Mouse (Mus musculus) hindbrain, embryonic 15.5 days (tissue): ENCODE data around the gene Glrx2. TPM values are rescaled to one million over a fixed set of nuclear protein-coding genes. Genes with fewer than 3 reads are reported as not detected.

Source experiments
- ATAC-seq: fragments of 200-750 bp; cut with Nextera tagmentation; 2 replicates; pipeline ENCODE4 v1.8.0; 2017; ENCODE audit warnings: low read depth, moderate number of reproducible peaks, moderate TSS enrichment; ENCODE audit not compliant: low FRiP score
- H3K27ac ChIP-seq: fragments of 300-500 bp; sonication (generic); replicated peaks from 2 replicates; pipeline ENCODE4 v1.5.1; 2015; ENCODE audit warnings: mild to moderate bottlenecking, inconsistent platforms
- H3K27me3 ChIP-seq: fragments of 300-500 bp; sonication (generic); 2 replicates; pipeline ENCODE4 v1.6.1; 2015; ENCODE audit warnings: control low read depth, inconsistent platforms
- H3K36me3 ChIP-seq: fragments of 300-500 bp; sonication (generic); 2 replicates; pipeline ENCODE4 v1.6.1; 2015; ENCODE audit warnings: control low read depth, inconsistent platforms
- H3K4me1 ChIP-seq: fragments of 300-500 bp; sonication (generic); replicated peaks from 2 replicates; pipeline ENCODE4 v1.6.1; 2015; ENCODE audit warnings: control low read depth, inconsistent platforms
- H3K4me2 ChIP-seq: fragments of 300-500 bp; sonication (generic); 2 replicates; pipeline ENCODE4 v1.6.1; 2015; ENCODE audit warnings: moderate library complexity, mild to moderate bottlenecking, inconsistent platforms
- H3K4me3 ChIP-seq: fragments of 300-500 bp; sonication (generic); 2 replicates; pipeline ENCODE4 v1.5.1; 2015; ENCODE audit warnings: mild to moderate bottlenecking, inconsistent platforms
- H3K9ac ChIP-seq: fragments of 300-500 bp; sonication (generic); 2 replicates; pipeline ENCODE4 v1.6.1; 2015; ENCODE audit warnings: inconsistent platforms
- H3K9me3 ChIP-seq: fragments of 300-500 bp; sonication (generic); 2 replicates; pipeline ENCODE4 v1.6.1; 2016; ENCODE audit warnings: control low read depth, inconsistent platforms
- WGBS: fragments of 180-500 bp; shearing (Covaris S2); methylation state at CpG from one replicate; pipeline ENCODE4 v1.1.7; 2015; 5-methylcytosine and 5-hydroxymethylcytosine counted together
- polyA plus RNA-seq: library from polyadenylated mRNA; unstranded; fragments of >200 nt; fragmentation: Nextera tagmentation; extraction: Ambion mirVana; gene quantifications from 2 replicates; pipeline ENCODE4 v1.2.1, GENCODE M21; 2015

Gene Glrx2
- polyA plus RNA-seq, 1 experiment from 2014 or later = 118 TPM

- H3K27ac ChIP-seq = no peak overlapping the region
- no peaks in the 10 kb centered on the region for H3K36me3 ChIP-seq
- no peak overlapping the region for H3K4me2 ChIP-seq
- H3K9ac ChIP-seq = no peak overlapping the region
- WGBS = 81% methylated on average over 9 of the region's 9 CpGs
- no peak overlapping the region for H3K4me3 ChIP-seq
- no peaks in the 10 kb centered on the region for H3K27me3 ChIP-seq
- no peaks in the 10 kb centered on the region for H3K4me1 ChIP-seq
- ATAC-seq = no peak
- H3K9me3 ChIP-seq = no peaks in the 10 kb centered on the region
Measured at GRCm38 (mm10) chr1:143727701-143728445, 11.7 kb downstream of the Glrx2 start.

GRCm38 (mm10) chr1:143730899-143731298 is 14.8 kb downstream of the Glrx2 start:
- WGBS = 72% methylated on average over 2 of the region's 2 CpGs
- Histone ChIP-seq H3K4me2 (no peak overlapping the region), H3K36me3 (no peaks in the 10 kb centered on the region), H3K4me3 (no peak overlapping the region), H3K27ac (no peak overlapping the region), H3K9me3 (no peaks in the 10 kb centered on the region), H3K4me1 (no peaks in the 10 kb centered on the region), H3K27me3 (no peaks in the 10 kb centered on the region), H3K9ac (no peak overlapping the region)
- no peak for ATAC-seq

GRCm38 (mm10) chr1:143731691-143732090 is 15.6 kb downstream of the Glrx2 start:
- Histone ChIP-seq H3K9me3 (no peaks in the 10 kb centered on the region), H3K27ac (no peak overlapping the region), H3K9ac (no peak overlapping the region), H3K27me3 (no peaks in the 10 kb centered on the region), H3K4me2 (no peak overlapping the region), H3K4me3 (no peak overlapping the region), H3K36me3 (no peaks in the 10 kb centered on the region), H3K4me1 (no peaks in the 10 kb centered on the region)
- 30% methylated on average over 4 of the region's 4 CpGs for WGBS
- ATAC-seq = no peak

- no peak overlapping the region for H3K4me3 ChIP-seq
- H3K4me2 ChIP-seq = no peak overlapping the region
- H3K27ac ChIP-seq = no peak overlapping the region
- 76% methylated on average over 5 of the region's 5 CpGs for WGBS
- H3K27me3 ChIP-seq = no peaks in the 10 kb centered on the region
- no peaks in the 10 kb centered on the region for H3K36me3 ChIP-seq
- no peak for ATAC-seq
- no peak overlapping the region for H3K9ac ChIP-seq
- no peaks in the 10 kb centered on the region for H3K9me3 ChIP-seq
- H3K4me1 ChIP-seq = no peaks in the 10 kb centered on the region
Measured at GRCm38 (mm10) chr1:143733914-143734410, 17.8 kb downstream of the Glrx2 start.

GRCm38 (mm10) chr1:143738811-143739210 is 22.7 kb downstream of the Glrx2 start:
- WGBS = 22% methylated on average over 11 of the region's 11 CpGs
- Histone ChIP-seq H3K4me3 (peak overlapping the region; percentile 75), H3K4me2 (peak overlapping the region; percentile 63), H3K9me3 (no peaks in the 10 kb centered on the region), H3K9ac (peak overlapping the region; percentile 82), H3K4me1 (peaks cover 12% of the 10 kb centered on the region), H3K27ac (peak overlapping the region; percentile 93), H3K36me3 (peaks cover 6% of the 10 kb centered on the region), H3K27me3 (no peaks in the 10 kb centered on the region)
- peak; percentile 20 for ATAC-seq

- Histone ChIP-seq H3K27me3 (no peaks in the 10 kb centered on the region), H3K9me3 (no peaks in the 10 kb centered on the region), H3K36me3 (peaks cover 10% of the 10 kb centered on the region), H3K9ac (peak overlapping the region; percentile 82), H3K4me1 (peaks cover 12% of the 10 kb centered on the region), H3K27ac (peak overlapping the region; percentile 93), H3K4me2 (peak overlapping the region; percentile 63), H3K4me3 (peak overlapping the region; percentile 75)
- WGBS = 1% methylated on average over 51 of the region's 71 CpGs
- ATAC-seq = peak; percentile 95
Measured at GRCm38 (mm10) chr1:143739361-143740350, 23.5 kb downstream of the Glrx2 start.

- peak overlapping the region; percentile 75; the same call in 1 of the 2 replicates for H3K4me3 ChIP-seq
Measured at GRCm38 (mm10) chr1:143740581-143740980, 24.4 kb downstream of the Glrx2 start.

GRCm38 (mm10) chr1:143741331-143741730 is 25.2 kb downstream of the Glrx2 start:
- H3K36me3 ChIP-seq = peaks cover 23% of the 10 kb centered on the region
- H3K4me1 ChIP-seq = peaks cover 12% of the 10 kb centered on the region
- WGBS = 88% methylated on average over 5 of the region's 5 CpGs
- H3K9ac ChIP-seq = no peak overlapping the region
- H3K27ac ChIP-seq = no peak overlapping the region
- no peak overlapping the region for H3K4me3 ChIP-seq
- H3K4me2 ChIP-seq = no peak overlapping the region
- H3K9me3 ChIP-seq = no peaks in the 10 kb centered on the region
- H3K27me3 ChIP-seq = no peaks in the 10 kb centered on the region
- ATAC-seq = no peak

More at GRCm38 (mm10) chr1:143740581-143740980, 24.4 kb downstream of the Glrx2 start:
- peaks cover 17% of the 10 kb centered on the region for H3K36me3 ChIP-seq
- 88% methylated on average over 10 of the region's 10 CpGs for WGBS
- no peaks in the 10 kb centered on the region for H3K9me3 ChIP-seq
- H3K4me2 ChIP-seq = peak overlapping the region; percentile 63
- no peak overlapping the region for H3K27ac ChIP-seq
- no peaks in the 10 kb centered on the region for H3K27me3 ChIP-seq
- peaks cover 12% of the 10 kb centered on the region for H3K4me1 ChIP-seq
- no peak for ATAC-seq
- H3K9ac ChIP-seq = no peak overlapping the region

GRCm38 (mm10) chr1:143742186-143742585 is 26.0 kb downstream of the Glrx2 start:
- Histone ChIP-seq H3K4me3 (no peak overlapping the region), H3K27me3 (no peaks in the 10 kb centered on the region), H3K4me1 (peaks cover 12% of the 10 kb centered on the region), H3K9ac (no peak overlapping the region), H3K9me3 (no peaks in the 10 kb centered on the region), H3K4me2 (no peak overlapping the region), H3K36me3 (peaks cover 30% of the 10 kb centered on the region), H3K27ac (no peak overlapping the region)
- 34% methylated on average over 6 of the region's 6 CpGs for WGBS
- ATAC-seq = no peak

- H3K27ac ChIP-seq = no peak overlapping the region
- H3K4me1 ChIP-seq = peaks cover 4% of the 10 kb centered on the region; the same call in 1 of the 2 replicates
- H3K27me3 ChIP-seq = no peaks in the 10 kb centered on the region
- H3K4me3 ChIP-seq = no peak overlapping the region
- 92% methylated on average over 10 of the region's 10 CpGs for WGBS
- peaks cover 38% of the 10 kb centered on the region for H3K36me3 ChIP-seq
- H3K4me2 ChIP-seq = no peak overlapping the region
- no peaks in the 10 kb centered on the region for H3K9me3 ChIP-seq
- no peak for ATAC-seq
- H3K9ac ChIP-seq = no peak overlapping the region
Measured at GRCm38 (mm10) chr1:143745871-143746270, 29.7 kb downstream of the Glrx2 start.

GRCm38 (mm10) chr1:143762159-143762558 is 46.0 kb downstream of the Glrx2 start:
- 96% methylated on average over 8 of the region's 8 CpGs for WGBS
- peaks cover 68% of the 10 kb centered on the region for H3K36me3 ChIP-seq
- no peaks in the 10 kb centered on the region for H3K27me3 ChIP-seq
- no peak overlapping the region for H3K4me2 ChIP-seq
- no peaks in the 10 kb centered on the region for H3K4me1 ChIP-seq
- ATAC-seq = no peak
- no peaks in the 10 kb centered on the region for H3K9me3 ChIP-seq
- no peak overlapping the region for H3K4me3 ChIP-seq
- no peak overlapping the region for H3K27ac ChIP-seq
- no peak overlapping the region for H3K9ac ChIP-seq

GRCm38 (mm10) chr1:143764443-143764842 is 48.3 kb downstream of the Glrx2 start:
- Histone ChIP-seq H3K9me3 (no peaks in the 10 kb centered on the region), H3K36me3 (peaks cover 54% of the 10 kb centered on the region), H3K9ac (no peak overlapping the region), H3K4me3 (no peak overlapping the region), H3K4me2 (no peak overlapping the region), H3K27me3 (no peaks in the 10 kb centered on the region), H3K4me1 (no peaks in the 10 kb centered on the region), H3K27ac (no peak overlapping the region)
- WGBS = 63% methylated on average over 1 of the region's 1 CpGs
- no peak for ATAC-seq
